Mouse (Mus musculus) urinary bladder, postnatal 14 days (tissue): ENCODE measurements around the gene Pou2f2.

Source experiments
- DNase-seq: peaks from one replicate; pipeline ENCODE4 v3.0.0; 2021; ENCODE audit warnings: low spot score

Pou2f2 gene

DNA sequence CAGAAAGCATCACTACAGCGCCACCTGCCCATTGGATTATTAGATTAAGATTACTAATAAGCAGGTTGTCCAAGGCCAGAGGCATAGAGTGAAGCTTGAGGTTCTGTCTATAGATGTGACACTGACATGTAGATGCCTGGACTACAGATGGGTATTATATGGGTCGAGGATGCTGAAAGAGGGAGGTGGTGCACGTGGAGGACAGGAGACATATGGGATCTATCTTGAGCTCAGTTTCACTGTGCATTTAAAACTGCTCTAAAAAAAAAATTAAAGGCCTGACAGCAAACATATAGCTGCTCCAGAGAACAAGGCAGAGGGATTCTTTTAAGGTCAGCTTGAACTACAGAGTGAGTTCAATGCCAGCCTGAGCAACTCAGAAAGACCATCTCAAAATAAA is 81.4 kb downstream of the Pou2f2 start:
- no peak for DNase-seq

DNA sequence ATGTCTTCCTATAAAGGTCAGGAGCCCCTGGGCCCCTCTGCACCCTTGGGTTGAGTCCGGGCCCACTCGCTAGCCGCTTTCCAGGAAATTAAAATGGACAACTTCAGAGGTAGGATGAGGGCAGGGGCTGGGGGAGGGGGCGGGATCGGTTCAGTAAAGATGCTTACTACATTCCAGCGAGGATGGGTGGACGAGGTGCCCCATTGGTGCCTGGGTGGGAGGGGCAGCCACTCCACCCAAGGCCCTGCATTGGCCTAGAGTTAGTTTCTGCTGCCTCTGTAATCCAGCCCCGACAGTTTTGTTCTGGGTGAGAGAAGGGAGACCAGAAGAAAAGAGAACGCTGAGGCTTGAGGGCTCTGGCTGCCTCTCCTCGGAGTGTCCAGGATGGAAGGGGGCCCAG is 89.7 kb downstream of the Pou2f2 start:
- DNase-seq, result no peak

- no peak for DNase-seq
Observed at GRCm38 (mm10) chr7:25088968-25089367, 90.6 kb downstream of the Pou2f2 start.

- DNase-seq, result no peak
Observed at GRCm38 (mm10) chr7:25088531-25088930, 91.0 kb downstream of the Pou2f2 start.

GRCm38 (mm10) chr7:25087972-25088371 is 91.6 kb downstream of the Pou2f2 start:
- no peak for DNase-seq

GRCm38 (mm10) chr7:25087256-25087912 is 92.1 kb downstream of the Pou2f2 start:
- no peak for DNase-seq

DNA sequence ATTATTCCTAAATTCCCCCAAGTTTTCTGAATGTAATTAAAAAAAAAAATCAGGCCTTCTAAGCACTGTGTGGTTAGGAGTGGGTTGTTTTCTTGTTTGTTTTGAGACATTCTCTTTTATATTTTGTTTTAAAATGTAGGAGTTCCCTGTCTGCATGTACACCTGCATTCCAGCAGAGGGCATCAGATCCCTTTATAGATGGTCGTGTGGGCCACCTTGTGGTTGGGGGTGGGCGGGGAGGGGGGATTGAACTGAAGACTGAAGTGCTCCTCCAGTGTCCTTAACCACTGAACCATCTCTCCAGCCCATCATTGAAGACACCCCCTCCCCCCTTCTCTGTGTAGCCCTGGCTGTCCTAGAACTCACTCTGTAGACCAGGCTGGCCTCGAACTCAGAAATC is 92.9 kb downstream of the Pou2f2 start:
- DNase-seq, result no peak

- DNase-seq, result no peak
Observed at GRCm38 (mm10) chr7:25084621-25085020, 94.9 kb downstream of the Pou2f2 start.

GRCm38 (mm10) chr7:25082510-25082909 is 97.0 kb downstream of the Pou2f2 start:
- DNase-seq, result peak; percentile 34

DNA sequence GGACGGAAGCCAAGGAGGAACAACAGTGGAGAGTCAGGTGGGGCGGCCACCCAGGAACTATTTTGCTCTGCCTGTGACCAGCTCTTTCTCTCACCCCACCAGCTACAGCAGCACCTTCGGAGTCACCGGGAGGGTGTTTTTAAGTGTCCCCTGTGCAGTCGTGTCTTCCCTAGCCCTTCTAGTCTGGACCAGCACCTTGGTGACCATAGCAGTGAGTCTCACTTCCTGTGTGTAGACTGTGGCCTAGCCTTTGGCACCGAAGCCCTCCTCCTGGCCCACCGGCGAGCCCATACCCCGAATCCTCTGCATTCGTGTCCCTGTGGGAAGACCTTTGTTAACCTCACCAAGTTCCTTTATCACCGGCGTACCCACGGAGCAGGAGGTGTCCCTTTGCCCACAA is 99.1 kb downstream of the Pou2f2 start:
- no peak for DNase-seq

DNA sequence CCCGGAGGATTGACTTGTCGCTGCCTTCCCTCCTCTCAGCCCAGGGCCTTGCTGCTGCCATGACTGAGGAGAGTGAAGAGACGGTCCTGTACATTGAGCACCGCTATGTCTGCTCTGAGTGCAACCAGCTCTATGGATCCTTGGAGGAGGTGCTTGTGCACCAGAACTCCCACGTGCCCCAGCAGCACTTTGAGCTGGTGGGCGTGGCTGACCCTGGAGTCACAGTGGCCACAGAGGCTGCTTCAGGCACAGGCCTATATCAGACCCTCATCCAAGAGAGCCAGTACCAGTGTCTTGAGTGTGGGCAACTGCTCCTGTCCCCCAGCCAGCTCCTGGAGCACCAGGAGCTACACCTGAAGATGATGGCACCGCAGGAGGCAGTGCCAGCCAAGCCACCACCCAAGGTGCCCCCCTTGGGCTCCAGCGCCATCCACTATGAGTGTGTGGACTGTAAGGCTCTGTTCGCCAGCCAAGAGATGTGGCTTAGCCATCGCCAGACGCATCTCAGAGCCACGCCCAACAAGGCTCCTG is 100.0 kb downstream of the Pou2f2 start:
- DNase-seq, result no peak

DNA sequence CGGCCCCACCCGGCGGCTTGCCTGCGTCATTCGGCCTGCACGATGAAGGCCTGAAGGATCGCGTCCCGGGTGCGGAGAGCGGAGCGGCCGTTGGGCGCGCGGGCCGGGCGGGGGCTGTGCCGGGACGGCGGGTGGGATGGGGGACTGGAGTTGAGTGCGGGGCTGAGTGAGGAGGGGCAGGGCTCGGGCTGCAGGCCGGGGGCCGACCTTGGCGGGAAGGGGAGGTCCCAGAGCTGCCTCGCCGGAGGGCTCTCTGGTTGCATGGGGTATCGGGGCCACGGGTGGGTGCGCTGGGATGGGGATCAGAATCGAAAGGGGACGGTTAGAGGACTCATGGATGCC is 102.1 kb downstream of the Pou2f2 start:
- no peak for DNase-seq

- DNase-seq, result peak; percentile 97
Observed at GRCm38 (mm10) chr7:25076663-25077413, 102.7 kb downstream of the Pou2f2 start.

GRCm38 (mm10) chr7:25076296-25076662 is 103.2 kb downstream of the Pou2f2 start:
- no peak for DNase-seq

DNA sequence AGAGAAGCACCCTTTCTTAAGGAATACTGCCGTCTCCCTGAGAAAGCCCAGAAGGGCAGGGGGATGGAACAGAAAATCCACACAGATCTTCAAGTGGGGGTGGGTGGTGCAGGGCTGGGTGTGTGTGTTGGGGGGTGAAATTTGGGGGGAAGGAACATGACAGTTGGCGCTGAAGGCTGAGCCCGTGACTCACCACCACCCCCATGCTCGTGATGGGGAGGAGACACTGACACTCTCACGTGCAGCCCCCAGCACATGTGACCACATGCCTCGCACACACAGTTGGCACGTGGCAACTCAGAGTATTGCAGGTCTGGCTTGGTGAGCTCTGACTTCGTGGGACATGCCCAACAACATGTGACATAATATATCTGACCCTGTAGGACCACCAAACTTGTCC is 105.6 kb downstream of the Pou2f2 start:
- no peak for DNase-seq

DNA sequence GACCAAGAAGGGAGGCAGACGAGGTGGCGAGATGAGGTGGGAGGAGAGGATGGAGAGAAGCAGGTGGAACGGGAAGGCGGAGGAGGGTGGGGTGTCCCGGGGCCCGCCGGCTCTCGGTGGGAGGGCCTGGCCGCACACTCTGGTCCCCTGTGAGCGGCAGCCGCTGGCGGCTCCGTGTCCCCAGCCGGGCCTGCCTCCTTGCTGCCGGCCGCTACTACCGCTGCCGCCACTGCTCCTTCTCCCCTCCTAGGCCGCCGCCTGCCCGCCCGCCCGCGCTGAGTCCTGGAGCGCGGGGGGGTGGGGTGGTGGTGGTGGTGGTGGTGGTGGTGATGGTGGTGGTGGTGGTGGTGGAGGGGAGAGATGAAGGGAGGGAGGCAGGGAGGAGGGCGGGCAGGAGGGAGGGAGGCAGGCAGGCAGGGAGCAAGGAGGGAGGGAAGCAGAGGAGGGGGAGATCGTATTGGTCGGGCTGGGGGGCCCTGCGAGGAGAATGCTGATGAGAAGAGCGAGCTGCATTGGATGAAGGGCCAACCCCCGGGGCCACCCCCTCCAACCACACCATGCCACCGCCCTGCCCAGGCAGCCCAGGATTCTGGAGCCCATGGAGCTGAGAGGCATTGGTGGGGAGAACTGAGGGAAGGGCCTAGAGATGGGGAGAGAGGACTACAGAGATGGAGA is 106.7 kb downstream of the Pou2f2 start:
- DNase-seq, result peak; percentile 30

- no peak for DNase-seq
Observed at GRCm38 (mm10) chr7:25071979-25072715, 107.4 kb downstream of the Pou2f2 start, which contains the start of the genes Grik5 and Zfp574. Gene Grik5, minus strand, starts transcription at chr7:25072346. Gene Zfp574, plus strand, starts transcription at chr7:25072567.

- no peak for DNase-seq
Observed at GRCm38 (mm10) chr7:25068724-25069123, 110.8 kb downstream of the Pou2f2 start.

- no peak for DNase-seq
Observed at GRCm38 (mm10) chr7:25067909-25068656, 111.4 kb downstream of the Pou2f2 start.

DNA sequence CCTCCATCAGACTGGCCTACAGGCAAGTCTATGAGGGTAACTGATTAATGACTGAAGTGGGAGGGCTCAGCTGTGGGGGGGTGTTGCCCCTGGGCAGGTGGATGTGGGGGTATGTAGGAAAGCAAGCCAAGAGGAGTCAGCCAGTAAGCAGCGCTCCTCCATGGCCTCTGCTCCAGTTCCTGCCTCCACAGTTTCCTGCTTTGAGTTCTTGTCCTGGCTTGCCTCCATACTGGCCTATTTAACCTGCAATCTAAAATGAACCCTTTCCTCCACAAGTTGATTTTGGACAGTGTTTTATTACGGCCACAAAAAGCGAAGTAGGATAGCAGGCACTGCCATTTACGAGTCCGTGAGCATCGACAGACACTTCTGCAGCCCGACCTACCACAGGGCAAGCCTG is 112.2 kb downstream of the Pou2f2 start:
- DNase-seq, result peak; percentile 48

- DNase-seq, result no peak
Observed at GRCm38 (mm10) chr7:25063900-25064299, 115.6 kb downstream of the Pou2f2 start.

- DNase-seq, result no peak
Observed at GRCm38 (mm10) chr7:25063346-25063745, 116.2 kb downstream of the Pou2f2 start.
